Comparison of ENCODE assay signal across 15 mouse cellular contexts in the genomic region with DNA sequence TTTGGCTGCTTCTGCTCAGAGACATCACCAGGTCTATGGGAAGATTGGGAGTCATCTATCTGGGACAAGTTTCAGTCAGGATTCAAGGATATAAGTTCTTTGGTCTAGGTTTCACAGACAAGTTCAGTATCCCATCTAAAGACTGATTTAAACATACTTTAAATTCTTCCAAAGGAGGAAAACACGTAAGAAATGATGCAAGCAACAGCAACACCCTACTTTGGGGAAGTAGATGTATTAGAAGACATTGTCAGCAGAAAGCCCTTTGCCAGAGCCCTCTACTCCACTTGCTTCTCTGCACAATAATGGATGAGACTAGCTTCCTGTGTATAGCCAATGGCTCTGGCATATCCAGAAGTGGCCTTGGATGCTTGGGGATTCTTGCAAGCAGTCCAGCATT.
"Had no signal": no experiment of that assay in that cellular context is flagged by ENCODE, and none has a peak within 500 bp of the region (broad histone marks: within the 10 kb centered on the region; RNA-seq: fewer than 3 reads in every experiment).

No protein-coding gene starts in this region.

- H3K4me3 ChIP-seq: limb, embryonic 13.5 days; liver, embryonic 13.5 days; neural tube, embryonic 12.5 days had no signal

- H3K27me3 ChIP-seq: limb, embryonic 13.5 days; liver, embryonic 13.5 days; neural tube, embryonic 12.5 days had no signal

- H3K9ac ChIP-seq: limb, embryonic 13.5 days; liver, embryonic 13.5 days; neural tube, embryonic 12.5 days had no signal

- H3K27ac ChIP-seq: limb, embryonic 13.5 days; liver, embryonic 13.5 days; neural tube, embryonic 12.5 days had no signal

- H3K36me3 ChIP-seq: limb, embryonic 13.5 days; liver, embryonic 13.5 days; neural tube, embryonic 12.5 days had no signal

- DNase-seq: kidney, adult 8-10 months; kidney, postnatal 25 days; layer of hippocampus, postnatal 36 days; left cerebral cortex, postnatal 4 days; liver, embryonic 13.5 days; lung, adult 2 months; lung, postnatal 10 days; lung, postnatal 4 days; midbrain, embryonic 14.5 days; right cerebral cortex, postnatal 14 days; thymus, adult 18-20 months; thymus, postnatal 14 days had no signal

- H3K9me3 ChIP-seq: limb, embryonic 13.5 days; liver, embryonic 13.5 days; neural tube, embryonic 12.5 days had no signal

- H3K4me1 ChIP-seq: liver, embryonic 13.5 days; neural tube, embryonic 12.5 days had no signal

- H3K4me2 ChIP-seq: limb, embryonic 13.5 days; liver, embryonic 13.5 days; neural tube, embryonic 12.5 days had no signal

- ATAC-seq: intestine, postnatal 0 days had no signal
